Mouse (Mus musculus): ENCODE data around the gene Ece1. TPM values are rescaled to one million over a fixed set of nuclear protein-coding genes. Genes with fewer than 3 reads are reported as not detected.

Ece1 gene
- total and polyA plus RNA-seq, 3 experiments: 25.3 to 43.8 TPM; not detected in 1

GRCm38 (mm10) chr4:137830380-137830779 is 31.7 kb upstream of the Ece1 start:
- Histone ChIP-seq H3K4me3 (ENCODE audit: control insufficient read depth in 1 of 2, insufficient read depth in 1 of 2, low read depth in 2 of 2, low read length in 2 of 2) (no peak overlapping the region), H3K36me3 (ENCODE audit: control insufficient read depth in 1 of 2, insufficient read depth in 2 of 2, low read length in 2 of 2) (no peaks in the 10 kb centered on the region), H3K79me2 (ENCODE audit: control insufficient read depth, insufficient read depth, low read length, poor library complexity) (no peaks in the 10 kb centered on the region), H3K27me3 (ENCODE audit: control insufficient read depth in 1 of 2, insufficient read depth in 2 of 2, low read length in 2 of 2) (0 out of 4 replicates have a peak, but pooled peaks cover 0 to 1% of the 10 kb centered on the region in 2 experiments), H3K4me1 (ENCODE audit: control insufficient read depth in 1 of 2, insufficient read depth in 2 of 2, low read length in 2 of 2) (no peaks in the 10 kb centered on the region), H3K27ac (ENCODE audit: control insufficient read depth, low read depth, low read length) (no peak overlapping the region), H3K9me3 (replicated peaks; ENCODE audit: insufficient read depth, low read length) (no peaks in the 10 kb centered on the region), H3K9ac (ENCODE audit: control insufficient read depth, low read depth, low read length, poor library complexity, severe bottlenecking) (no peak overlapping the region)
- no peak for DNase-seq (ENCODE audit: low read depth, low spot score)
- TF ChIP-seq E2F4 (IDR thresholded peaks at IDR 0.05; ENCODE audit: borderline replicate concordance, low read depth, low read length): no peak
- no peak for TF ChIP-seq ELF1 (IDR thresholded peaks at IDR 0.05; ENCODE audit: low read depth, low read length)
- TF ChIP-seq POLR2A (IDR thresholded peaks at IDR 0.05; ENCODE audit: control insufficient read depth in 1 of 2, insufficient read depth in 1 of 2, low read depth in 1 of 2, low read length in 2 of 2, poor library complexity in 1 of 2): no peak
- no peak for TF ChIP-seq EP300 (IDR thresholded peaks at IDR 0.05; ENCODE audit: low read depth in 1 of 2, low read length in 2 of 2)
- no peak for TF ChIP-seq ZKSCAN1 (IDR thresholded peaks at IDR 0.05; ENCODE audit: low read depth, low read length)
- no peak for TF ChIP-seq RAD21 (IDR thresholded peaks at IDR 0.05; ENCODE audit: low read depth, low read length)
- no peak for TF ChIP-seq MAX (IDR thresholded peaks at IDR 0.05; ENCODE audit: low read length)
- TF ChIP-seq TCF12 (IDR thresholded peaks at IDR 0.05; ENCODE audit: low read depth, low read length): no peak
- no peak for TF ChIP-seq TBP (IDR thresholded peaks at IDR 0.05; ENCODE audit: low read depth, low read length)
- no peak for TF ChIP-seq USF1 (IDR thresholded peaks at IDR 0.05; ENCODE audit: low read depth, low read length)
- no peak for TF ChIP-seq ZMIZ1 (IDR thresholded peaks at IDR 0.05; ENCODE audit: low read depth, low read length)
- TF ChIP-seq MXI1 (IDR thresholded peaks at IDR 0.05; ENCODE audit: low read depth, low read length): no peak
- TF ChIP-seq BHLHE40 (IDR thresholded peaks at IDR 0.05; ENCODE audit: borderline replicate concordance, low read depth, low read length): no peak
- no peak for TF ChIP-seq MEF2A (IDR thresholded peaks at IDR 0.05; ENCODE audit: extremely low read depth, insufficient replicate concordance, low read depth, low read length, poor library complexity, severe bottlenecking)

GRCm38 (mm10) chr4:137831598-137831997 is 30.4 kb upstream of the Ece1 start:
- Histone ChIP-seq H3K36me3 (ENCODE audit: control insufficient read depth in 1 of 2, insufficient read depth in 2 of 2, low read length in 2 of 2) (no peaks in the 10 kb centered on the region), H3K4me3 (ENCODE audit: control insufficient read depth in 1 of 2, insufficient read depth in 1 of 2, low read depth in 2 of 2, low read length in 2 of 2) (no peak overlapping the region), H3K27me3 (ENCODE audit: control insufficient read depth in 1 of 2, insufficient read depth in 2 of 2, low read length in 2 of 2) (0 out of 4 replicates have a peak, but pooled peaks cover 0 to 1% of the 10 kb centered on the region in 2 experiments), H3K9ac (ENCODE audit: control insufficient read depth, low read depth, low read length, poor library complexity, severe bottlenecking) (no peak overlapping the region), H3K9me3 (replicated peaks; ENCODE audit: insufficient read depth, low read length) (no peaks in the 10 kb centered on the region), H3K4me1 (ENCODE audit: control insufficient read depth in 1 of 2, insufficient read depth in 2 of 2, low read length in 2 of 2) (no peaks in the 10 kb centered on the region), H3K27ac (ENCODE audit: control insufficient read depth, low read depth, low read length) (no peak overlapping the region), H3K79me2 (ENCODE audit: control insufficient read depth, insufficient read depth, low read length, poor library complexity) (no peaks in the 10 kb centered on the region)
- TF ChIP-seq UBTF (IDR thresholded peaks at IDR 0.05; ENCODE audit: borderline replicate concordance, insufficient read depth, low read depth, low read length) (no peak), JUND (IDR thresholded peaks at IDR 0.05; ENCODE audit: low read depth, low read length) (no peak), MAFK (IDR thresholded peaks at IDR 0.05; ENCODE audit: borderline replicate concordance, low read depth, low read length) (no peak), KAT2A (conservative IDR thresholded peaks at IDR 0.05; ENCODE audit: low read depth, low read length) (no peak), POLR2AphosphoS5 (IDR thresholded peaks at IDR 0.05; ENCODE audit: borderline replicate concordance, low read depth, low read length) (no peak), TCF12 (IDR thresholded peaks at IDR 0.05; ENCODE audit: low read depth, low read length) (no peak)
- no peak for DNase-seq (ENCODE audit: low read depth, low spot score)
